Mouse (Mus musculus): ENCODE data around the gene Wnt6. TPM values are rescaled to one million over a fixed set of nuclear protein-coding genes. Genes with fewer than 3 reads are reported as not detected.
A peak's percentile ranks its signal among the peaks of the same experiment; 100 is the strongest.

Gene Wnt6
- polyA plus RNA-seq, 1 experiment from 2014 or later, result 11.9 TPM

- peaks cover 11% of the 10 kb centered on the region; the same call in 1 of the 2 replicates for H3K27me3 ChIP-seq (ENCODE audit: insufficient read depth, poor library complexity, severe bottlenecking)
- 79% methylated on average over 8 of the region's 8 CpGs for WGBS
- H3K4me1 ChIP-seq, result peaks cover 14% of the 10 kb centered on the region
- no peaks in the 10 kb centered on the region for H3K9me3 ChIP-seq
- H3K36me3 ChIP-seq, result no peaks in the 10 kb centered on the region
- no peak for DNase-seq (ENCODE audit: low spot score)
- H3K4me3 ChIP-seq, result no peak overlapping the region
- H3K27ac ChIP-seq, result no peak overlapping the region
Measured at GRCm38 (mm10) chr1:74753266-74753974, 18.3 kb upstream of the Wnt6 start.

- Histone ChIP-seq H3K9me3 (no peaks in the 10 kb centered on the region), H3K4me1 (peaks cover 6% of the 10 kb centered on the region)
- WGBS, result 66% methylated on average over 5 of the region's 5 CpGs
Measured at GRCm38 (mm10) chr1:74754175-74754785, 17.4 kb upstream of the Wnt6 start.

DNA sequence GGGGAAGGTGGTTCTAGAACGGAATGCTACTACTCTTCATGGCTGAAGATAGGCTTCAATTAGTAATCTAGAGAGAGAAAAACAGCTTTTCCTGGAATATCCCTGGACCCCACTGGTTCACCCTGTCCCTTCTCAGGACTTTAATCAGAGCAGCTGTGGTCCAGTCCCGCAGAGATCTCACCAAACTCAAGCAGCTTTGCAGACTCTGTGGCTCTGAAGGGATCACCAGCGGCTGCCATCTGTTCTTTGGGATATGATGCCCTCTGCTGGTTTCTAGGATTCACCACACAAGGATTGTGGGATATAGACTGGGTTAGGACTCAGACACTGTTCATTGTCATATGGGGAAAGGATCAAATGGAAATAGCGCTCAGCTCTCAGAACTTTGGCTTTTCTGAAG, 11.9 kb upstream of the Wnt6 start:
- no peak for DNase-seq (ENCODE audit: low spot score)
- Histone ChIP-seq H3K9me3 (no peaks in the 10 kb centered on the region), H3K4me3 (no peak overlapping the region), H3K27ac (no peak overlapping the region), H3K27me3 (ENCODE audit: insufficient read depth, poor library complexity, severe bottlenecking) (peaks cover 24% of the 10 kb centered on the region), H3K4me1 (peaks cover 6% of the 10 kb centered on the region; the same call in 1 of the 2 replicates), H3K36me3 (no peaks in the 10 kb centered on the region)
- WGBS, result 21% methylated on average over 4 of the region's 4 CpGs

More at GRCm38 (mm10) chr1:74754175-74754785, 17.4 kb upstream of the Wnt6 start:
- Histone ChIP-seq H3K4me3 (no peak overlapping the region), H3K27ac (no peak overlapping the region), H3K27me3 (ENCODE audit: insufficient read depth, poor library complexity, severe bottlenecking) (peaks cover 4% of the 10 kb centered on the region; the same call in 1 of the 2 replicates), H3K36me3 (no peaks in the 10 kb centered on the region)
- no peak for DNase-seq (ENCODE audit: low spot score)

GRCm38 (mm10) chr1:74763081-74763480, 8.6 kb upstream of the Wnt6 start:
- no peak for DNase-seq (ENCODE audit: low spot score)
- Histone ChIP-seq H3K36me3 (no peaks in the 10 kb centered on the region), H3K4me3 (no peak overlapping the region), H3K9me3 (no peaks in the 10 kb centered on the region), H3K4me1 (peaks cover 6% of the 10 kb centered on the region; the same call in 1 of the 2 replicates), H3K27ac (no peak overlapping the region), H3K27me3 (ENCODE audit: insufficient read depth, poor library complexity, severe bottlenecking) (peaks cover 57% of the 10 kb centered on the region)
- 4% methylated on average over 6 of the region's 6 CpGs for WGBS

DNA sequence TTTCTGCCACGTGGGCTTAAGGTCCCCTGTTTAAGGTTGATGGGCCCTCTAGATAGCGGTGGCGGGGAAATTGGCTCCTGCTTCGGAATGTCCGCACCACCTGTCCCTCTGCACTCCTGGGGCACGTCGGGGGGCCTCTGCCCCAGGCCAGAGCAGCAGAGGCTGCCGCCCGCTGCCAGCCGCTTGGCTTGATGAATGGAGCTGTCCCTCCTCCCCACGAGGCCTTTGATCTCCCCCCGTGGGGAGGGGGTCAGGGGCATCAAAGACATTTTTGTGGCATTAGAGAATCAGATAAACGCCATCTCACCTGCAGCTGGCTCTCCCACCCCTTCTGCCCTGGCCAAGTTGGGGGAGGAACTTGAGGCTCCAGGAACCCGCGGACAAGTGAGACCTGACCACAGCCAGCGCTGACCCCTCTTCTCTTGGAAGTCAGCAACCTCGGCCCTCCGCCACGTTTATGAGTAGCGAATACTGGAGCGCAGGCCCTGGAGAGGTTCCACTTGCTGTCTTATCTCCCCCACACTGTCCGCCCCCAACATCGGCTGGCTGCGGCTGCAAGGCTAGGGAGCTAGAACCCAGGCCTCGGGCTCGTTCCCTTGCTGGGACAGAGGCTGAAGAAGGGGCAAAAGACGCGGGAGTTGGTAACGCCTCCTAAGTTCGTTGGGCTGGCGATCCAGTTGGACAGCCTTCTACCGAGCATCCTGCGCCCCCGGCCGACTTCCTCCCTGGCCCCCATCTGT, 795 bp upstream of the Wnt6 start:
- no peak for DNase-seq (ENCODE audit: low spot score)
- Histone ChIP-seq H3K9me3 (no peaks in the 10 kb centered on the region), H3K4me1 (peaks cover 51% of the 10 kb centered on the region), H3K4me3 (peak overlapping the region; percentile 70), H3K27me3 (ENCODE audit: insufficient read depth, poor library complexity, severe bottlenecking) (peaks cover 99% of the 10 kb centered on the region), H3K27ac (no peak overlapping the region), H3K36me3 (no peaks in the 10 kb centered on the region)
- WGBS, result under 1% methylated on average over 35 of the region's 35 CpGs

GRCm38 (mm10) chr1:74771467-74771844, 236 bp upstream of the Wnt6 start:
- Histone ChIP-seq H3K27me3 (ENCODE audit: insufficient read depth, poor library complexity, severe bottlenecking) (peaks cover 99% of the 10 kb centered on the region), H3K4me1 (peaks cover 57% of the 10 kb centered on the region), H3K27ac (peak overlapping the region; percentile 62; the same call in 1 of the 2 replicates), H3K4me3 (peak overlapping the region; percentile 70), H3K9me3 (no peaks in the 10 kb centered on the region), H3K36me3 (no peaks in the 10 kb centered on the region)
- no peak for DNase-seq (ENCODE audit: low spot score)
- 0% methylated on average over 22 of the region's 26 CpGs for whole genome bisulfite sequencing

DNA sequence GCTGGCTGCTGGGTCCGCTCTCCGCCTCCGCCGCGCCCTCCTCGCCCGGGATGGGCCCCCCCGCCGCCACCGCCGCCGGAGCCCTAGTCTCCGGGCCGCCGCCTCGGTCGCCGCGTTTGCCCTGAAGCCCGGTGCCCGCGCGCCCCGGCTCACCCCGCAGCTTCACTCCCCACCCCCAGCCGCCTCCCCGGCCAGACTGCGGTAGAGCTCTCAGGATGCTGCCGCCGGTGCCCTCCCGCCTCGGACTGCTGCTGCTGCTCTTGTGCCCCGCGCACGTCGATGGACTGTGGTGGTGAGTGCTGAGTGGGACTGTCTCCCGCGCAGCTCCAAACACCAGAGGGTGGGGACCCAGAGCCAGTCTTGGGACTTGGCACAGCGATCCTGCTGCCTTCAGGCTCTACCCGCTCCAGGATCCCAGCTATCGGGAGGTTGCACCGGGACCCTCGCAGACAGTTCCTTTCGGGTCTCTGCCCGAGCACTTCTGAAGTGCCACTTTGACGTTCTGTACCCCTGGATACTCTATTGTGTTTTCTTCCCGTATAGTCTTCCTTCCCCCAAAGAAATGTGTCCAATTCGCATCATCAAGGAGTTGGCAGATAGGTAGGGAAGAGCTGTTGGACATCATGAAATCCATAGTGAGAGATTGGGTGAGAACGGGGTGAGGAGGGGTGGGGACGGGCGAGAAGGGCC, 384 bp downstream of the Wnt6 start:
- WGBS, result 1% methylated on average over 50 of the region's 51 CpGs
- Histone ChIP-seq H3K27ac (peak overlapping the region; percentile 62; the same call in 1 of the 2 replicates), H3K27me3 (ENCODE audit: insufficient read depth, poor library complexity, severe bottlenecking) (peaks cover 99% of the 10 kb centered on the region), H3K4me1 (peaks cover 62% of the 10 kb centered on the region), H3K36me3 (no peaks in the 10 kb centered on the region), H3K9me3 (no peaks in the 10 kb centered on the region), H3K4me3 (peak overlapping the region; percentile 70)
- no peak for DNase-seq (ENCODE audit: low spot score)

GRCm38 (mm10) chr1:74773136-74773535, 1.4 kb downstream of the Wnt6 start:
- peak; percentile 88 for DNase-seq (ENCODE audit: low spot score)
- H3K4me1 ChIP-seq, result peaks cover 62% of the 10 kb centered on the region
- H3K4me3 ChIP-seq, result peak overlapping the region; percentile 70
- no peaks in the 10 kb centered on the region for H3K9me3 ChIP-seq
- no peaks in the 10 kb centered on the region for H3K36me3 ChIP-seq
- under 1% methylated on average over 15 of the region's 15 CpGs for WGBS
- no peak overlapping the region for H3K27ac ChIP-seq
- H3K27me3 ChIP-seq (ENCODE audit: insufficient read depth, poor library complexity, severe bottlenecking), result peaks cover 99% of the 10 kb centered on the region

DNA sequence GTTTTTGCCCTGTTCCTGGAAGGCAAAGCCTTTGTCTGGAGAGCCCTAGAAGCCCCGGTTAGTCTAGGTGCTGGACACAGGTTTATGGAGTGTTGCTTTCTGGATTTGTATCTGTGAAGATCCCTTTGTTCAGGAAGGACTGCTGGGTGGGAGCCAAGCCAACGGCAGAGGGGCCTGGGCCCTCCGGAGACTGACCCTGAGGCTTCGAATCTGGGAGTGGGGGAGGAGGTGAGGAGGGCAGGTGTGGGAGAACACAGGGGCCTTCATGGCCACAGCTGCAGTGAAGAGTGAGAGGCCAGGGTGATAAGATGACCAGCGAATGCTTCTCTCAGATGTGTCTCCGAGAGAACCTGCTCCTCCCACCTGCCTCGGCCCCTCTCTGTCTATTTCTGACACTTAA, 2.4 kb downstream of the Wnt6 start:
- Histone ChIP-seq H3K27ac (no peak overlapping the region), H3K4me3 (no peak overlapping the region; the same call in 1 of the 2 replicates), H3K36me3 (no peaks in the 10 kb centered on the region), H3K27me3 (ENCODE audit: insufficient read depth, poor library complexity, severe bottlenecking) (peaks cover 97% of the 10 kb centered on the region), H3K9me3 (no peaks in the 10 kb centered on the region), H3K4me1 (peaks cover 65% of the 10 kb centered on the region)
- no peak for DNase-seq (ENCODE audit: low spot score)
- WGBS, result 21% methylated on average over 7 of the region's 7 CpGs

- Histone ChIP-seq H3K27ac (no peak overlapping the region), H3K4me1 (peaks cover 54% of the 10 kb centered on the region)
Measured at GRCm38 (mm10) chr1:74775816-74776215, 4.1 kb downstream of the Wnt6 start.

GRCm38 (mm10) chr1:74778934-74779486, 7.3 kb downstream of the Wnt6 start:
- peaks cover 97% of the 10 kb centered on the region for H3K27me3 ChIP-seq (ENCODE audit: insufficient read depth, poor library complexity, severe bottlenecking)
- H3K4me1 ChIP-seq, result peaks cover 48% of the 10 kb centered on the region
- H3K36me3 ChIP-seq, result no peaks in the 10 kb centered on the region
- H3K27ac ChIP-seq, result no peak overlapping the region
- WGBS, result 4% methylated on average over 3 of the region's 3 CpGs
- no peak overlapping the region for H3K4me3 ChIP-seq
- no peak for DNase-seq (ENCODE audit: low spot score)
- no peaks in the 10 kb centered on the region for H3K9me3 ChIP-seq

More at GRCm38 (mm10) chr1:74775816-74776215, 4.1 kb downstream of the Wnt6 start:
- Histone ChIP-seq H3K9me3 (no peaks in the 10 kb centered on the region), H3K36me3 (no peaks in the 10 kb centered on the region), H3K27me3 (ENCODE audit: insufficient read depth, poor library complexity, severe bottlenecking) (peaks cover 96% of the 10 kb centered on the region), H3K4me3 (no peak overlapping the region)
- 8% methylated on average over 5 of the region's 5 CpGs for WGBS
- no peak for DNase-seq (ENCODE audit: low spot score)

GRCm38 (mm10) chr1:74782045-74782444, 10.4 kb downstream of the Wnt6 start:
- Histone ChIP-seq H3K27ac (no peak overlapping the region), H3K36me3 (no peaks in the 10 kb centered on the region), H3K4me3 (no peak overlapping the region), H3K27me3 (ENCODE audit: insufficient read depth, poor library complexity, severe bottlenecking) (peaks cover 96% of the 10 kb centered on the region), H3K9me3 (no peaks in the 10 kb centered on the region), H3K4me1 (peaks cover 30% of the 10 kb centered on the region)
- no peak for DNase-seq (ENCODE audit: low spot score)
- 20% methylated on average over 14 of the region's 14 CpGs for WGBS
